Mouse (Mus musculus) embryonic facial prominence, embryonic 10.5 days (tissue): ENCODE measurements around the gene Caprin1. TPM values are rescaled to one million over a fixed set of nuclear protein-coding genes. Genes with fewer than 3 reads are reported as not detected.

Experiments used
- DNase-seq: peaks from one replicate; pipeline ENCODE4 v3.0.0-alpha.2; 2017; ENCODE audit warnings: low spot score
- H3K27ac ChIP-seq: fragments of 300-500 bp; sonication (generic); replicated peaks from 2 replicates; pipeline ENCODE4 v1.5.1; 2016; ENCODE audit warnings: mild to moderate bottlenecking
- H3K27me3 ChIP-seq: fragments of 300-500 bp; sonication (generic); replicated peaks from 2 replicates; pipeline ENCODE4 v1.6.1; 2016; ENCODE audit warnings: low read depth, mild to moderate bottlenecking; ENCODE audit not compliant: poor library complexity, severe bottlenecking
- H3K36me3 ChIP-seq: fragments of 300-500 bp; sonication (generic); replicated peaks from 2 replicates; pipeline ENCODE4 v1.6.1; 2016; ENCODE audit warnings: mild to moderate bottlenecking, moderate library complexity
- H3K4me1 ChIP-seq: fragments of 300-500 bp; sonication (generic); 2 replicates; pipeline ENCODE4 v1.6.1; 2016
- H3K4me3 ChIP-seq: fragments of 300-500 bp; sonication (generic); 2 replicates; pipeline ENCODE4 v1.5.1; 2016; ENCODE audit warnings: mild to moderate bottlenecking, moderate library complexity
- H3K9me3 ChIP-seq: fragments of 300-500 bp; sonication (generic); 2 replicates; pipeline ENCODE4 v1.6.1; 2016; ENCODE audit warnings: mild to moderate bottlenecking
- WGBS: fragments of 180-500 bp; shearing (Covaris S2); methylation state at CpG from one replicate; pipeline ENCODE4 v1.1.7; 2016; 5-methylcytosine and 5-hydroxymethylcytosine counted together
- polyA plus RNA-seq: library from polyadenylated mRNA; unstranded; fragments of >200 nt; fragmentation: Nextera tagmentation; extraction: Ambion mirVana; gene quantifications from 2 replicates; pipeline ENCODE4 v1.2.1, GENCODE M21; 2016

Caprin1 gene
- polyA plus RNA-seq, 1 experiment from 2014 or later = 533 TPM

DNA sequence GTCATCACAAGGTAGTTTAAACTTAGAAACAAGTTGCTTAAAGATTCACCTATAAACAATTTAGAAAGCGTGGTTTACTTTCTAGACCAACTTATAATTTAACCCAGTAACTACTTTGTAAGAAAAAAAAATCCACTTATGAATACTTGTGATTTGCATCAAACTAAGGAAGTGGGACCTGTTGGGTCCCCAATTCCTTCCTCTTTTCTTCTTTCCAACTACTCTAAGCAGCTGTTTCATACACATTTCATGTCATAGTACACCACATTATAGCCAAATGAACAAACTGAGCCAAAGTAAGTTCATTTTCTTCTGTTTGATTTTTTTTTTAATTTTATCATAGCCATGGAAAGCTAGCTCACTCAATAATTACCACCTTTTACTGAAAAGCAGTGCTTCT, 11.7 kb downstream of the Caprin1 start:
- Histone ChIP-seq H3K27me3 (no peaks in the 10 kb centered on the region), H3K4me3 (no peak overlapping the region), H3K9me3 (no peaks in the 10 kb centered on the region), H3K36me3 (peaks cover 94% of the 10 kb centered on the region), H3K4me1 (peaks cover 11% of the 10 kb centered on the region; the same call in 1 of the 2 replicates), H3K27ac (no peak overlapping the region)
- no peak for DNase-seq
- 99% methylated on average over 1 of the region's 1 CpGs for WGBS

- H3K36me3 ChIP-seq = peaks cover 94% of the 10 kb centered on the region
- WGBS = 90% methylated on average over 4 of the region's 4 CpGs
- DNase-seq = no peak
Observed at GRCm38 (mm10) chr2:103784621-103785020, 12.8 kb downstream of the Caprin1 start.

DNA sequence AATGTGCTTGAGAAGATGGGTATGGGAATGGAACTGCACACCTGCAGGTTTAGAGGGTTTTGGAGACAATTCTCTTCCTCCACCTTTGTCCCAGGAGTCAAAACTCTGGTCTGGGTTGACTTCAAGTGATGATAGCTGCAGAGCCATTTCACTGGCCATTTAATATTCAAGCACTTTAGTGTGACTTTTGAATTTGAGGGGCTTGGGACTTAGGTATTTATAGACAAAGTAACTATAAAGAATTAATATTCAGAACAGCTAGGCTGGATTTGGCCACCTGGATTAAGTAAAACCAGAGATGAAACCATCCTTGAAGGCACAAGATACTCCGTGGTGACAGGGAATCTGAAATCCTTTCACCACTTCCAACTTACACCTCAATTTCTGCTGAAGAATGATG, 35.0 kb downstream of the Caprin1 start:
- 53% methylated on average over 1 of the region's 1 CpGs for WGBS
- Histone ChIP-seq H3K9me3 (no peaks in the 10 kb centered on the region), H3K4me1 (peaks cover 14% of the 10 kb centered on the region), H3K4me3 (peak overlapping the region; percentile 83; the same call in 1 of the 2 replicates), H3K36me3 (peaks cover 28% of the 10 kb centered on the region), H3K27me3 (no peaks in the 10 kb centered on the region), H3K27ac (no peak overlapping the region)
- DNase-seq = no peak

More at GRCm38 (mm10) chr2:103784621-103785020, 12.8 kb downstream of the Caprin1 start:
- no peak overlapping the region for H3K4me3 ChIP-seq
- H3K4me1 ChIP-seq = peaks cover 2% of the 10 kb centered on the region; the same call in 1 of the 2 replicates
- H3K9me3 ChIP-seq = no peaks in the 10 kb centered on the region
- H3K27ac ChIP-seq = no peak overlapping the region
- H3K27me3 ChIP-seq = no peaks in the 10 kb centered on the region

DNA sequence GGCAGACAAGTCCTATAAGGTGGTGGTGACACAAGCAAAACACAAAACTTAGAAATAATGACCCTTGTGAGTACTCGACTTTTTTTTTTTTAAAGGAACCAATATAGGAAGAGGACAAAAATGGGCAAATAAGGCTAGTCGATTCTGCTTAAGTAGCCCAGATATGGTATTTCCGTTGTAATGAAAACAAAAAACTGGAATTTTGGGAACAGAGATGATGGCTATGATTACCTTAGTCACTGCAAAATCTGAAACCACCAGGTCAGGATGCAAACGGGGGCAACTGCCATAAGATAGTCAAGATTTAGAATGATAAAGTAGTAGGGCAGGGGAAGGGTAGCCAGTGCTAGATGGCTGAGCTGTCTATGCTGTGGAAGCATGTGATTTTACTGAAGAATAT, 35.5 kb downstream of the Caprin1 start:
- DNase-seq = no peak
- WGBS = 37% methylated on average over 4 of the region's 4 CpGs
- no peaks in the 10 kb centered on the region for H3K27me3 ChIP-seq
- H3K36me3 ChIP-seq = peaks cover 28% of the 10 kb centered on the region
- peaks cover 14% of the 10 kb centered on the region for H3K4me1 ChIP-seq
- H3K9me3 ChIP-seq = no peaks in the 10 kb centered on the region
- H3K4me3 ChIP-seq = peak overlapping the region; percentile 83
- H3K27ac ChIP-seq = no peak overlapping the region

GRCm38 (mm10) chr2:103760906-103761716, 36.3 kb downstream of the Caprin1 start, which contains the start of gene Nat10:
Gene Nat10, minus strand, starts transcription at chr2:103761270.
- WGBS = under 1% methylated on average over 47 of the region's 47 CpGs

GRCm38 (mm10) chr2:103760421-103760820, 37.0 kb downstream of the Caprin1 start:
- Histone ChIP-seq H3K27ac (peak overlapping the region; percentile 84), H3K4me1 (peaks cover 14% of the 10 kb centered on the region), H3K9me3 (no peaks in the 10 kb centered on the region), H3K4me3 (peak overlapping the region; percentile 83), H3K27me3 (no peaks in the 10 kb centered on the region), H3K36me3 (peaks cover 29% of the 10 kb centered on the region)
- no peak for DNase-seq
- WGBS = under 1% methylated on average over 12 of the region's 12 CpGs

More at GRCm38 (mm10) chr2:103760906-103761716, 36.3 kb downstream of the Caprin1 start, which contains the start of gene Nat10:
- Histone ChIP-seq H3K4me3 (peak within 1 kb of the TSS; percentile 83), H3K36me3 (peaks cover 28% of the 10 kb centered on the region), H3K27ac (peak within 1 kb of the TSS; percentile 84), H3K9me3 (no peaks in the 10 kb centered on the region), H3K4me1 (peaks cover 14% of the 10 kb centered on the region), H3K27me3 (no peaks in the 10 kb centered on the region)
- DNase-seq = peak; percentile 97

DNA sequence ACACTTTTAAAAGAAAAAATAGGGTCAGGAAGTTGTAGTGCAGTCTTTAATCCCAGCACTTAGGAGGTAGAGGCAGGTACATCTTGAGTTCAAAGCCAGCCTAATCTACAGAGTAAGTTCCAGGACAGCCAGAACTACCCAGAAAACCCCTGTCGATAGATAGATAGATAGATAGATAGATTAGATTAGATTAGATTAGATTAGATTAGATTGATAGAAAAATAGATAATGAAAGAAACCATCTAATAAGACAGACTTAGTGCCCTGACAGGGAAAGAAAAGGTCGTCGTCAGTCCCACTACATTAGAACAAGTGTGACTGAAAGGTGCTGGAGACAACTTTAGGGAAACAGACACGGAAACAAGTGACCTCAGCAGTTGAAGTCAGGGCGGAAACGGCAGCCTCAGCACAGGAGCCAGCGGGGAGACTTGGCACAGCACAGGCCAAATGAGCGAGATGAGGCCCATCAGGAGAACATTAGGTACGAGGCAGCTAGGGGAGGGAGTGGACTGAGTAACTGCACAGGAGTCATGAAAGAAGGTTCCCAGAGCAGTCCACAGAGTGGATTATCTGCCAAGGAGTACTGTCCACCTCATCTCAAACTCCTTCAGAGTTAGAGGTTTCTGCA, 41.9 kb downstream of the Caprin1 start:
- WGBS = 89% methylated on average over 9 of the region's 9 CpGs
- Histone ChIP-seq H3K27ac (no peak overlapping the region), H3K36me3 (peaks cover 69% of the 10 kb centered on the region), H3K4me3 (no peak overlapping the region), H3K4me1 (peaks cover 6% of the 10 kb centered on the region), H3K27me3 (no peaks in the 10 kb centered on the region), H3K9me3 (no peaks in the 10 kb centered on the region)
- DNase-seq = no peak

GRCm38 (mm10) chr2:103754614-103755013, 42.8 kb downstream of the Caprin1 start:
- Histone ChIP-seq H3K36me3 (peaks cover 78% of the 10 kb centered on the region), H3K27ac (no peak overlapping the region), H3K27me3 (no peaks in the 10 kb centered on the region), H3K9me3 (no peaks in the 10 kb centered on the region), H3K4me3 (no peak overlapping the region), H3K4me1 (0 out of 2 replicates have a peak, but pooled peaks cover under 1% of the 10 kb centered on the region)
- WGBS = 86% methylated on average over 3 of the region's 3 CpGs
- DNase-seq = no peak

GRCm38 (mm10) chr2:103751771-103752170, 45.7 kb downstream of the Caprin1 start:
- H3K36me3 ChIP-seq = peaks cover 99% of the 10 kb centered on the region
- 95% methylated on average over 6 of the region's 6 CpGs for WGBS
- no peak overlapping the region for H3K27ac ChIP-seq
- no peaks in the 10 kb centered on the region for H3K9me3 ChIP-seq
- no peaks in the 10 kb centered on the region for H3K27me3 ChIP-seq
- DNase-seq = no peak
- H3K4me1 ChIP-seq = no peaks in the 10 kb centered on the region
- H3K4me3 ChIP-seq = no peak overlapping the region

DNA sequence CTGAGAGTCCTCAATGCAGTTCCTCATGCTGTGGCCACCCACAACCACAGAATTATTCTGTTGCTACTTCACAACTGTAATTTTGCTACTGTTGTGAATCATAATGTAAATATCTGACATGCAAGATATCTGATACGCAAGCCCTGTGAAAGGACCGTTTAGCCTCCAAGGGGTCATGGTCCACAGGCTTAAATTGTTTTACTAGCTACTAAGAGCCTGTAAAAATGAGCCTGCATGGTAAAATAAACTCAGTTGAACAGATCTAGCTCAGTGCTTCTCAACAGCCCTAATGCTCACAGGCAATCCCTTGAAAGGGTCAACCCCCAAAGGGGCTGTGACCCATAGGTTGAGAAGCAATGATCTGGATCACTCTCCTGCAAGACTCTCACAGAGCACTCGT, 48.4 kb downstream of the Caprin1 start:
- Histone ChIP-seq H3K4me3 (no peak overlapping the region), H3K36me3 (peaks cover 96% of the 10 kb centered on the region)

GRCm38 (mm10) chr2:103747891-103748290, 49.6 kb downstream of the Caprin1 start:
- H3K4me3 ChIP-seq = no peak overlapping the region
- H3K27ac ChIP-seq = no peak overlapping the region
- no peaks in the 10 kb centered on the region for H3K9me3 ChIP-seq
- H3K27me3 ChIP-seq = no peaks in the 10 kb centered on the region
- H3K36me3 ChIP-seq = peaks cover 96% of the 10 kb centered on the region
- H3K4me1 ChIP-seq = no peaks in the 10 kb centered on the region
- DNase-seq = no peak
- 90% methylated on average over 9 of the region's 9 CpGs for WGBS

More for the DNA sequence above, 48.4 kb downstream of the Caprin1 start:
- WGBS = 90% methylated on average over 3 of the region's 3 CpGs
- H3K27me3 ChIP-seq = no peaks in the 10 kb centered on the region
- H3K9me3 ChIP-seq = no peaks in the 10 kb centered on the region
- no peaks in the 10 kb centered on the region for H3K4me1 ChIP-seq
- H3K27ac ChIP-seq = no peak overlapping the region
- DNase-seq = no peak

DNA sequence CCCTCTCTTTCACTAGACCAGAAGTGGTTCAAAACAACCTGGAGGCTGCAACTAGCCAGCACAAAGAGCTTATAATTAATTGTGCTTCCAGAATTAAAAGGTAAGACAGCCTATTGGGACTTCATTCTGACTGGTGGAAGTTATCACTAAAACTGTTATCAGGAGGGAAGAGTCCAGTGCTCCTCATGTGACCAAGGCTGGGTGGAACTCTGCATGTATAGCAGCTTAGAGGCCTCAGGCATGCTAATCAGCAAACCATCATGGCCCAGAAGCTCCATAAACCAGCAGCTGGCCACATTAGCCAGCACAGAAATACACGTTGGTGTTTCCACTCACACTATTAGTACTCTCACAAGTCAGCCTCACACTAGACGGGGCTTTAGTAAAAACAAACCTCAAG, 50.7 kb downstream of the Caprin1 start:
- WGBS = 90% methylated on average over 2 of the region's 2 CpGs
- no peak overlapping the region for H3K27ac ChIP-seq
- H3K4me3 ChIP-seq = no peak overlapping the region
- peaks cover 97% of the 10 kb centered on the region for H3K36me3 ChIP-seq
- DNase-seq = no peak
- no peaks in the 10 kb centered on the region for H3K9me3 ChIP-seq
- no peaks in the 10 kb centered on the region for H3K4me1 ChIP-seq
- H3K27me3 ChIP-seq = no peaks in the 10 kb centered on the region
